Mouse (Mus musculus) heart, postnatal 0 days (tissue): ENCODE measurements around the gene Slc38a7. TPM values are rescaled to one million over a fixed set of nuclear protein-coding genes. Genes with fewer than 3 reads are reported as not detected.
"Not testable (repeated sequence)": the region's sequence is repeated elsewhere in the genome, so short reads cannot be mapped to it uniquely, and the experiment has no call there.

Experiments
- ATAC-seq: fragments of 200-750 bp; cut with Nextera tagmentation; 2 replicates; pipeline ENCODE4 v1.8.0; 2017; ENCODE audit warnings: low read depth, moderate number of reproducible peaks, moderate library complexity; ENCODE audit not compliant: insufficient read depth
- DNase-seq: peaks from one replicate; pipeline ENCODE4 v3.0.0-alpha.2; 2016; ENCODE audit warnings: low spot score
- H3K27ac ChIP-seq: fragments of 300-500 bp; sonication (generic); 2 replicates; pipeline ENCODE4 v1.5.1; 2014; ENCODE audit warnings: low read depth, mild to moderate bottlenecking
- H3K27me3 ChIP-seq: fragments of 300-500 bp; sonication (generic); 2 replicates; pipeline ENCODE4 v1.6.1; 2014; ENCODE audit warnings: low read length, mixed read lengths; ENCODE audit not compliant: control insufficient read depth, insufficient read depth
- H3K36me3 ChIP-seq: fragments of 300-500 bp; sonication (generic); replicated peaks from 2 replicates; pipeline ENCODE4 v1.6.1; 2014; ENCODE audit warnings: low read length, mixed read lengths; ENCODE audit not compliant: control insufficient read depth, insufficient read depth
- H3K4me1 ChIP-seq: fragments of 300-500 bp; sonication (generic); 2 replicates; pipeline ENCODE4 v1.6.1; 2014; ENCODE audit warnings: antibody characterized with exemption; ENCODE audit not compliant: control insufficient read depth, insufficient read depth
- H3K4me2 ChIP-seq: fragments of 300-500 bp; sonication (generic); 2 replicates; pipeline ENCODE4 v1.6.1; 2014; ENCODE audit warnings: low read depth, mild to moderate bottlenecking, low read length, moderate library complexity
- H3K4me3 ChIP-seq: fragments of 300-500 bp; sonication (generic); 2 replicates; pipeline ENCODE4 v1.5.1; 2014; ENCODE audit warnings: low read depth, low read length
- H3K9ac ChIP-seq: fragments of 300-500 bp; sonication (generic); replicated peaks from 2 replicates; pipeline ENCODE4 v1.6.1; 2014; ENCODE audit warnings: low read depth, low read length, mixed read lengths
- H3K9me3 ChIP-seq: fragments of 300-500 bp; sonication (generic); replicated peaks from 2 replicates; pipeline ENCODE4 v1.6.1; 2016; ENCODE audit warnings: low read length; ENCODE audit not compliant: control insufficient read depth
- CTCF ChIP-seq: IDR thresholded peaks from 2 replicates; pipeline ENCODE4 v1.5.1; 2016; ENCODE audit warnings: antibody characterized with exemption, control low read depth, low read depth
- EP300 ChIP-seq: IDR thresholded peaks from 2 replicates; pipeline ENCODE4 v1.6.1; 2016; ENCODE audit warnings: antibody characterized with exemption, low read depth
- WGBS: fragments of 180-500 bp; shearing (Covaris S2); extraction: QIAGEN DNeasy Blood & Tissue Kit; methylation state at CpG from one replicate; pipeline ENCODE4 v1.1.7; 2014; 5-methylcytosine and 5-hydroxymethylcytosine counted together
- polyA plus RNA-seq: library from polyadenylated mRNA; unstranded; fragments of >200 nt; fragmentation: Nextera tagmentation; extraction: Ambion mirVana; gene quantifications from 2 replicates; pipeline ENCODE4 v1.2.1, GENCODE M21; 2015
- total RNA-seq: library from RNA; depleted of rRNA; stranded (reverse); fragments of >200 nt; gene quantifications from 2 replicates; pipeline ENCODE4 v1.2.3, GENCODE M21; 2014; ENCODE audit warnings: low replicate concordance

Slc38a7 gene
- total and polyA plus RNA-seq, 2 experiments from 2014 or later, result 7.2 to 12.5 TPM

DNA sequence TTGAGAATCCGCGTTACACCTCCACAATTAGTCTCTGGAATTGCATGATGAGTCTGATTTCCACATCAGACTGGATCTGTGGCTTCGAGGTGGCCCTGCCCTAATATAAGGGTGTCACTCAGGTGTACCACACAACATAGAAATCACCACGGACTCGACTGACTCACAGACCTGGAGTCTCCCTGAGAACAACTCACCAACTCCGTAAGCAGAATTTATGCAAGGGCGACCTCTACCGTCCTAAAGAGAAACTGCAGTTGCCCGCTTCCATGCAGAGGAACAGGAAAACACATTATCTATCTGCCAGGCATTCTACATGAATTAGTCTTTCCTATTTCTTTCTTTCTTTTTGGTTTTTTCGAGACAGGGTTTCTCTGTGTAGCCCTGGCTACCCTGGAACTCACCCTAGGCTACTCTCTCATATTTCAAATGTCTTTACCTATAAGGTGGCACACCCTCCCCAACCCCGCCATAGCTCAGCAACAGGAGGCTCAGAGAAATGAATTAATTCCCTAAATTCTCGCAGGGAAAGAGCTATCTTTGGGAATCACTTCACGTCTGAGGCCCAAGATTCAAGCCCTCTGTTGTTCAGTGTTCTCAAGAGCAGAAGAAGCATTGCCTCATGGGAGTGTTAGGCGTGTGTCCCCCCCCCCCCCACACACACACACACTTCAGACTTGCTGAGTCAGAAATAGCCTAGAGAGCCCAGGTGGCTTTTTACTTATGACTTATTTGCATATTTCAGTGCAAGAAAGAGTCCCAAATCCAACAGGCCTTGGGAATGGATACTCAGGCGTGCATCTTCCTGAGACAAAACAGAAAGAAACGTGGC is 20.5 kb downstream of the Slc38a7 start:
- WGBS, result 18% methylated on average over 16 of the region's 16 CpGs
- H3K9ac ChIP-seq, result peak overlapping the region; percentile 0; the same call in 1 of the 2 replicates
- no peaks in the 10 kb centered on the region for H3K27me3 ChIP-seq
- H3K4me1 ChIP-seq, result peaks cover 18% of the 10 kb centered on the region
- H3K4me3 ChIP-seq, result peak overlapping the region; percentile 28
- DNase-seq (peak; percentile 81), ATAC-seq (peak; percentile 72)
- no peak overlapping the region for H3K27ac ChIP-seq
- TF ChIP-seq EP300, result no peak
- peak; percentile 95 for TF ChIP-seq CTCF
- H3K36me3 ChIP-seq, result peaks cover 10% of the 10 kb centered on the region; the same call in 1 of the 2 replicates
- H3K9me3 ChIP-seq, result no peaks in the 10 kb centered on the region
- H3K4me2 ChIP-seq, result peak overlapping the region; percentile 51

DNA sequence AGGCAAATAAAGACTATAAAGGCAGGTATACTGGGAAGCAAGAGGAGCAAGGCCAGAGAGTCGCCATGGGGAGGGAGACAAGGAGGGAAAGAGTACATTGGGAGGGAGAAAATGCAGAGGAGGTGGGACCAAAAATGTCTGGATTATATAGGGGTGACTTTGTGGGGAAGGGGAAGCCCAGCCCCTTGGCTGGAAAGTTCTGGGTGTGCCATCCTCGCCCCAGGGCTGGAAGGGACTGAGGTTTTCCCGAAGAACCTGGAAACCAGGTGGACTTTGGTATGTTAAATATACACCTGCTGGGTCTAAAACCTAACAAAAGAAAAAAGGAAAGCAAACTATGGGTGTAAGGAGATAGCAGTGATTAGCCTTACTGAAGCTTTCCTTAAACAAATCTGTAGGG is 23.2 kb downstream of the Slc38a7 start:
- Histone ChIP-seq H3K4me1 (peaks cover 18% of the 10 kb centered on the region), H3K27ac (no peak overlapping the region), H3K27me3 (no peaks in the 10 kb centered on the region), H3K9ac (no peak overlapping the region), H3K36me3 (no peaks in the 10 kb centered on the region), H3K4me3 (no peak overlapping the region), H3K4me2 (no peak overlapping the region), H3K9me3 (no peaks in the 10 kb centered on the region)
- 78% methylated on average over 3 of the region's 3 CpGs for WGBS
- no peak for ATAC-seq
- TF ChIP-seq CTCF (no peak), EP300 (no peak)
- DNase-seq, result no peak

- peaks cover 10% of the 10 kb centered on the region for H3K4me1 ChIP-seq
- WGBS, result 57% methylated on average over 24 of the region's 25 CpGs
- ATAC-seq, H3K4me2 ChIP-seq, H3K4me3 ChIP-seq, H3K9ac ChIP-seq, H3K36me3 ChIP-seq, DNase-seq, H3K27ac ChIP-seq, H3K27me3 ChIP-seq, H3K9me3 ChIP-seq: not testable (repeated sequence)
Measured at GRCm38 (mm10) chr8:95825162-95825561, 28.2 kb downstream of the Slc38a7 start, which contains the start of gene Sap18b. Gene Sap18b, plus strand, starts transcription at chr8:95825346.

GRCm38 (mm10) chr8:95822699-95823098 is 30.6 kb downstream of the Slc38a7 start:
- H3K9me3 ChIP-seq, result no peaks in the 10 kb centered on the region
- TF ChIP-seq EP300 (no peak), CTCF (no peak)
- peak overlapping the region; percentile 38 for H3K27ac ChIP-seq
- H3K9ac ChIP-seq, result no peak overlapping the region
- peak; percentile 43 for DNase-seq
- H3K4me2 ChIP-seq, result no peak overlapping the region
- no peaks in the 10 kb centered on the region for H3K36me3 ChIP-seq
- 14% methylated on average over 3 of the region's 3 CpGs for WGBS
- H3K4me3 ChIP-seq, result no peak overlapping the region
- H3K4me1 ChIP-seq, result peaks cover 12% of the 10 kb centered on the region
- H3K27me3 ChIP-seq, result no peaks in the 10 kb centered on the region
- peak; percentile 82 for ATAC-seq

DNA sequence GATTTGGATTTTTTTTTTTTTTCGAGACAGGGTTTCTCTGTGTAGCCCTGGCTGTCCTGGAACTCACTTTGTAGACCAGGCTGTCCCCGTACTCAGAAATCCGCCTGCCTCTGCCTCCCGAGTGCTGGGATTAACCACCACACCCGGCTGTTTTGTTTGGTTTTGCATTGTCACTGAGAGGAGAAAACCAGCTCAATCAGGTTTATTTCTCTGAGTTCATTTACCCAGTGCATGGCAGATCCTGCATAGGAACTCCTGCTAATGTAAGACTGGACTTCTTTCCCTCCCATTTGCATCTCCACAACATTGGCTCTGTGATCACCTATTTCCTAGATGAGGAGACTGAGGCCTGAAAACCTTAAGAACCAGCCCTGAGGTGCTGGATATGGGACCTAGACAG is 31.2 kb downstream of the Slc38a7 start:
- no peak for ATAC-seq
- Histone ChIP-seq H3K4me2 (no peak overlapping the region), H3K36me3 (no peaks in the 10 kb centered on the region), H3K27ac (peak overlapping the region; percentile 38; the same call in 1 of the 2 replicates), H3K4me3 (no peak overlapping the region), H3K9me3 (no peaks in the 10 kb centered on the region), H3K9ac (no peak overlapping the region), H3K4me1 (peaks cover 18% of the 10 kb centered on the region), H3K27me3 (no peaks in the 10 kb centered on the region)
- no peak for TF ChIP-seq EP300
- no peak for TF ChIP-seq CTCF
- WGBS, result 78% methylated on average over 5 of the region's 5 CpGs
- no peak for DNase-seq

- Histone ChIP-seq H3K4me1 (peaks cover 26% of the 10 kb centered on the region), H3K4me2 (no peak overlapping the region), H3K36me3 (no peaks in the 10 kb centered on the region), H3K9me3 (no peaks in the 10 kb centered on the region), H3K4me3 (no peak overlapping the region), H3K27ac (no peak overlapping the region), H3K9ac (no peak overlapping the region), H3K27me3 (no peaks in the 10 kb centered on the region)
- 81% methylated on average over 6 of the region's 6 CpGs for WGBS
- no peak for TF ChIP-seq CTCF
- no peak for TF ChIP-seq EP300
- DNase-seq (no peak), ATAC-seq (no peak)
Measured at GRCm38 (mm10) chr8:95821266-95821665, 32.1 kb downstream of the Slc38a7 start.
